Mouse (Mus musculus) intestine, postnatal 0 days (tissue): ENCODE measurements at regions not wholly inside any gene's neighbourhood (a gene's known extent, or its start where the extent isn't known, plus 50 kb on each side); places are given as distances from the start of the nearest gene placed in this dataset.
A peak's percentile ranks its signal among the peaks of the same experiment; 100 is the strongest.
"Not testable (repeated sequence)": the region's sequence is repeated elsewhere in the genome, so short reads cannot be mapped to it uniquely, and the experiment has no call there.

Source experiments
- ATAC-seq: fragments of 200-750 bp; cut with Nextera tagmentation; 2 replicates; pipeline ENCODE4 v1.8.0; 2017; ENCODE audit warnings: mild to moderate bottlenecking, moderate TSS enrichment, moderate library complexity
- H3K27ac ChIP-seq: fragments of 300-500 bp; sonication (generic); 2 replicates; pipeline ENCODE4 v1.5.1; 2014; ENCODE audit warnings: mild to moderate bottlenecking, low read depth, low read length, moderate library complexity
- H3K27me3 ChIP-seq: fragments of 300-500 bp; sonication (generic); replicated peaks from 2 replicates; pipeline ENCODE4 v1.6.1; 2014; ENCODE audit warnings: low read length, mixed read lengths; ENCODE audit not compliant: control insufficient read depth, insufficient read depth
- H3K36me3 ChIP-seq: fragments of 300-500 bp; sonication (generic); 2 replicates; pipeline ENCODE4 v1.6.1; 2014; ENCODE audit warnings: mild to moderate bottlenecking, moderate library complexity; ENCODE audit not compliant: control insufficient read depth, insufficient read depth
- H3K4me1 ChIP-seq: fragments of 300-500 bp; sonication (generic); replicated peaks from 2 replicates; pipeline ENCODE4 v1.6.1; 2014; ENCODE audit warnings: antibody characterized with exemption, low read length, mixed read lengths; ENCODE audit not compliant: control insufficient read depth, insufficient read depth
- H3K4me2 ChIP-seq: fragments of 300-500 bp; sonication (generic); replicated peaks from 2 replicates; pipeline ENCODE4 v1.6.1; 2014; ENCODE audit warnings: low read depth, mild to moderate bottlenecking, moderate library complexity
- H3K4me3 ChIP-seq: fragments of 300-500 bp; sonication (generic); 2 replicates; pipeline ENCODE4 v1.5.1; 2014; ENCODE audit warnings: low read depth, low read length
- H3K9ac ChIP-seq: fragments of 300-500 bp; sonication (generic); 2 replicates; pipeline ENCODE4 v1.6.1; 2014; ENCODE audit warnings: mild to moderate bottlenecking, low read depth, low read length
- H3K9me3 ChIP-seq: fragments of 300-500 bp; sonication (generic); 2 replicates; pipeline ENCODE4 v1.6.1; 2016; ENCODE audit warnings: mixed run types; ENCODE audit not compliant: control insufficient read depth
- CTCF ChIP-seq: sonication (generic); IDR thresholded peaks from 2 replicates; pipeline ENCODE4 v1.5.1; 2016; ENCODE audit warnings: low read depth, mild to moderate bottlenecking, control low read depth, antibody characterized with exemption, moderate library complexity
- WGBS: fragments of 180-500 bp; shearing (Covaris S2); extraction: QIAGEN DNeasy Blood & Tissue Kit; methylation state at CpG from one replicate; pipeline ENCODE4 v1.1.7; 2014; 5-methylcytosine and 5-hydroxymethylcytosine counted together

DNA sequence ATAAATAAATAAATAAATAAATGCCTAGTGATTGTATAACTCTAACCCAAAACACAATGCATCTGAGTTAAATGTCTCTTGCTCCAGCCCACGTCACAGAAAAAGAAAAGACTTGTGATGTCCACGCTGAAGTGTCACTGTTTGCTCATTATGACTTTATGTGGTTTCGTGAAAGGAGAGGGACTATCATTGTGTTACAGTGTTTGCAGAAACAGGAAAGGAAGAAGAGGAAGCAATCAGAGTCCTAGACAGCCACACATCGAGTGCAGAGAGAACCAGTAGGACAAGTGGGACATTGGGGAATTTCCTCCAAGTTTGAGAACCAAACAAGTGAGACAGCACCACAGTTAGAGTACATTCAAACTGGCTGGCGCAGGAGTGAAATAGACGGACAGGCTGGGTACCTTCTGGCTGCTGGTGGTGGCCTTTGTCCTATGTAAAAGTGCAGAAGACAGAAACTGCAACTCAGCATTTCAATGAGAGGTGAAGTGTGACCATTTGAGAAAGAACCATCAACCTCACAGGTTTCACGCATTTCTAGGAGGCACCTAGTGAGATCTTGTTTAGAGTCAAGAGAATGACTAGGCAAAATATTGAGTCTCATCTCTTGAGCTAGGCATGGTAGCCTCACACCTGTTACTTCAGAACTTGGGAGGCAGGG lies 59.6 kb downstream of the Fasl start:
- no peaks in the 10 kb centered on the region for H3K36me3 ChIP-seq
- H3K4me1 ChIP-seq = no peaks in the 10 kb centered on the region
- 78% methylated on average over 7 of the region's 7 CpGs for WGBS
- no peaks in the 10 kb centered on the region for H3K27me3 ChIP-seq
- no peak overlapping the region for H3K9ac ChIP-seq
- no peak overlapping the region for H3K27ac ChIP-seq
- TF ChIP-seq CTCF = no peak
- no peak overlapping the region for H3K4me3 ChIP-seq
- H3K9me3 ChIP-seq = no peaks in the 10 kb centered on the region
- H3K4me2 ChIP-seq = no peak overlapping the region
- ATAC-seq = no peak

DNA sequence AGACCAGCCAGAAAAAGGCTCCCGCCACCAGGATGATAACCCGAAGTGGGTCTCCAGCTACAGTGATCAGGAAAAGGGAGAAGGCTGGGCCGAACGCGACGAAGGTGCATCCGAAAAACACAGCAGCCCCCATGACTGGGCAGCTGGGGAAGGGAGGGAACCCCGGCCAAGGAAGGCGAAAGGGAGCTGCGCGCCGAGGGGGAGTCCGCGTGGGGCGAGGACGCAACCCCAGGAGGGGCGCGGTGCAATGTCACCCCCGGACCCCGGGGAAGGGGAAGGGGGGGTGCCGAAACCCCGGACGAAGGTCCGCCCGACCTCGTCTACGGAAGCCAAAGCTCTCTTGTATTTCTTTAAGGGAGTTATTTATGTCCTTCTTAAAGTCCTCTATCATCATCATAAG lies 60.9 kb downstream of the Fasl start:
- not testable (repeated sequence) for H3K27ac ChIP-seq, H3K4me1 ChIP-seq, H3K9ac ChIP-seq, H3K9me3 ChIP-seq, H3K4me3 ChIP-seq, H3K4me2 ChIP-seq, H3K36me3 ChIP-seq, H3K27me3 ChIP-seq
- WGBS = 92% methylated on average over 10 of the region's 27 CpGs
- 0 out of 2 replicates have a peak, but pooled peaks have one; percentile 19 for ATAC-seq

DNA sequence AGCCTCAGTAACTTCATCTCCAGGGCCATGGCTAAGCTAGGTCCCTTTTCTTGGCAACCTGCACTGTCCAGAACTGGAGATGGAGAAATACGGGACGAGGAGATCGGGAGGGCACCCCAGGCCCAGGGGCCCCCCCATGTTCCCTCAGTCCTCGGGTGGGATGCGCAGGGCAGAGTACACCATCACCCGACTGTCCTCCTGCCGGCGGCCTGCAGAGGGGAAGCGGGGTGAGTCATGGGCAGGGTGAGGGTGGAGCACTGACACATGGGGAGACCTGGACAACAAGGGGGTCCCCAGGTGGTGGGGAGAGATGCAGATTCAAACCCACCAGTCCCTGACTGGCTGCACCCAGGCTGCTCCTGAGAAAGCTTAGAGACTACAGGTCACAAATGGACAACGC lies 62.2 kb downstream of the Fasl start:
- not testable (repeated sequence) for H3K4me1 ChIP-seq, H3K9ac ChIP-seq, H3K9me3 ChIP-seq, H3K27ac ChIP-seq, H3K36me3 ChIP-seq, H3K27me3 ChIP-seq, H3K4me2 ChIP-seq, H3K4me3 ChIP-seq
- peak; percentile 38; the same call in 1 of the 2 replicates for ATAC-seq
- WGBS = no CpG with 5 or more reads among the region's 10 CpGs

DNA sequence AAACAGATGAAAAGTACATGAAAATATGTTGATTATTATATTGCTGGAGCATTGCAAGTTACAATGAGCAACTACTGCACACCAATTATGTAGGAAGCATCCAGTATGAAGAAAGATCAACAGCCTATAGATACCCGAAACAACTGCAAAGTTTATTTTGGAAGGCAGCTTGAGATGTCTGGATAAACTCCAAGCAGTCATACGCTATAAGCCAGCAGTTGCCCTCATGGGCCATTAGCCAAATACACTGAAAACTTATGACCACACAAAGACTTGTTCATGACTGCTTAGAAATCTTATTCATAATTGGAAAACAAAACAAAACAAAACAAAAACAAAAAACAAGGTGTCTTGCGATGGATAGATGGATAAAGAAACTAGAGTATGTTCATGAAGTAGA lies 68.4 kb downstream of the Fasl start:
- Histone ChIP-seq H3K4me1 (no peaks in the 10 kb centered on the region), H3K9me3 (no peaks in the 10 kb centered on the region), H3K4me2 (no peak overlapping the region), H3K4me3 (no peak overlapping the region), H3K27ac (no peak overlapping the region), H3K27me3 (no peaks in the 10 kb centered on the region), H3K9ac (no peak overlapping the region), H3K36me3 (no peaks in the 10 kb centered on the region)
- no peak for TF ChIP-seq CTCF
- 63% methylated on average over 3 of the region's 3 CpGs for WGBS
- ATAC-seq = no peak

DNA sequence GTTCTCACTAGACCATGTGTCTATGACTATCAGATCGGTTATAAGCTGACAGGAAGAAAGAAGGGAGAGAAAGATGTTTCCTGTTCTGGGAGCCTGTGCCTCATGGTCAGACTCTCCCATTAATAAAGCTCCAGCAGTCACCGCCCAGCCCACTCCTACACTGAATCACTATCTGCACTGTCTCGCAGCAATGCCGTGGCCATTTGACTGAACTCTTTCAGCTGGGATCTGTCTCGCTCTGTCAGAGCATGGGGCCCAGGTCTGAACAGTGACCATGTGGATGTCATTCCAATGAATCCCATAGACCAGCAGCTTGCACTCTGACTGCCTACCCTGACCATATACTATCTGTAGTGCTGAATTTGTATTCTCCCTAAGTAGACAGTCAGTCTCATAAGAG lies 70.0 kb downstream of the Fasl start:
- 23% methylated on average over 5 of the region's 5 CpGs for WGBS
- Histone ChIP-seq H3K27me3 (no peaks in the 10 kb centered on the region), H3K27ac (no peak overlapping the region), H3K4me2 (no peak overlapping the region), H3K9me3 (no peaks in the 10 kb centered on the region), H3K4me1 (no peaks in the 10 kb centered on the region), H3K9ac (no peak overlapping the region), H3K36me3 (no peaks in the 10 kb centered on the region), H3K4me3 (no peak overlapping the region)
- ATAC-seq = no peak
- no peak for TF ChIP-seq CTCF

DNA sequence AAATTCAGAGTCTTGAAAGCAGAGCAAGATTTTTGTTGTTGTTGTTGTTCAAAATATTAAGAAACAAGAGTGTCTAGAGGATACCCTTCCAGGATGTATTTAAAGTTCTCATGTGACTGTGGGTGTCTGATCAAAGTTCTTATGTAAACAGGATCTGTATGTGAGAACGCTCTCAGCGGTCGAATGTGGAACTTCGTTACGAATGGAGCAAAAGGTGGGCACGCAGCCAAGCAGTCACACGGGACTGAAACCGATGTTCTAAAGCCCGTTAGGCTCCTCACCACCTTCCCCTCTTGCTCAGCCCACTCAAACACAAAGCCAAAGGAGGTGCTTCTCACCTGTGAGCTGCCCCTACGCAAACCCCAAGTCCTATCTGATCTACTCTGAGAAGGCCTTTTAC lies 75.4 kb downstream of the Fasl start:
- no peak overlapping the region for H3K4me2 ChIP-seq

DNA sequence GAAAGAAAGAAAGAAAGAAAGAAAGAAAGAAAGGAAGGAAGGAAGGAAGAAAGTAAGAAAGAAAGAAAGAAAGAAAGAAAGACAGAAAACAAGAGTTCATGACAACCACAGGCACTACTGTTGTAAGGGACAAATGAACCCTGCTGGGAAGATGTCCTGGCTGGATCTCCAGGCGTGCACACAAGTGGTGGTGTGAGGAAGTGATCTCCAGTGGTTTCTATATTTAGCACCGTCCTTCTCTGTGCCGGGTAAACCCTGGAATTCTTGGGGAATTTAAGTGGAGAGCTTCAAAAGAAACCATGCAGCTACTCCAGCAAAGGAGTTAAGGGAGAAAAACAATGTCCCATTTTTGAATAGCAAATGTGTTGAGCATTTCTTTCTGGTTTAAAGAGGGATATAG lies 76.0 kb downstream of the Fasl start:
- Histone ChIP-seq H3K36me3 (no peaks in the 10 kb centered on the region), H3K4me3 (no peak overlapping the region), H3K27ac (no peak overlapping the region), H3K4me1 (no peaks in the 10 kb centered on the region), H3K4me2 (no peak overlapping the region), H3K27me3 (no peaks in the 10 kb centered on the region), H3K9me3 (no peaks in the 10 kb centered on the region), H3K9ac (no peak overlapping the region)
- 32% methylated on average over 3 of the region's 3 CpGs for WGBS
- no peak for ATAC-seq
- no peak for TF ChIP-seq CTCF

More for the DNA sequence above, 75.4 kb downstream of the Fasl start:
- no peak overlapping the region for H3K4me3 ChIP-seq
- H3K36me3 ChIP-seq = no peaks in the 10 kb centered on the region
- H3K4me1 ChIP-seq = no peaks in the 10 kb centered on the region
- no peak for ATAC-seq
- no peaks in the 10 kb centered on the region for H3K27me3 ChIP-seq
- WGBS = 49% methylated on average over 10 of the region's 10 CpGs
- no peak overlapping the region for H3K9ac ChIP-seq
- H3K27ac ChIP-seq = no peak overlapping the region
- no peaks in the 10 kb centered on the region for H3K9me3 ChIP-seq
- TF ChIP-seq CTCF = peak; percentile 58
